Mouse (Mus musculus): ENCODE measurements around the gene Tmed9. TPM values are rescaled to one million over a fixed set of nuclear protein-coding genes. Genes with fewer than 3 reads are reported as not detected.
"Not testable (repeated sequence)": the region's sequence is repeated elsewhere in the genome, so short reads cannot be mapped to it uniquely, and the experiment has no call there.

Gene Tmed9
- polyA plus RNA-seq, 1 experiment from 2014 or later, result 50.0 TPM

GRCm38 (mm10) chr13:55571977-55572376, 1.6 kb upstream of the Tmed9 start:
- H3K9ac ChIP-seq (ENCODE audit: low read length), result no peak overlapping the region
- H3K27me3 ChIP-seq (ENCODE audit: control insufficient read depth, insufficient read depth, low read length), result no peaks in the 10 kb centered on the region
- no peak overlapping the region; the same call in 1 of the 2 replicates for H3K4me2 ChIP-seq
- peak; percentile 70 for DNase-seq (ENCODE audit: low spot score, missing footprints)
- no peaks in the 10 kb centered on the region for H3K9me3 ChIP-seq (ENCODE audit: control insufficient read depth, low read length)
- 88% methylated on average over 2 of the region's 2 CpGs for WGBS
- no peak overlapping the region for H3K27ac ChIP-seq (ENCODE audit: low read depth, low read length)
- H3K4me1 ChIP-seq (ENCODE audit: control insufficient read depth, insufficient read depth, low read length), result peaks cover 11% of the 10 kb centered on the region
- no peaks in the 10 kb centered on the region for H3K36me3 ChIP-seq (ENCODE audit: control insufficient read depth, insufficient read depth, low read length)
- no peak overlapping the region for H3K4me3 ChIP-seq (ENCODE audit: low read depth, low read length)
- ATAC-seq (ENCODE audit: low FRiP score), result no peak

GRCm38 (mm10) chr13:55574321-55574720, 789 bp downstream of the Tmed9 start:
- peak; percentile 73 for DNase-seq (ENCODE audit: low spot score, missing footprints)
- Histone ChIP-seq H3K9me3 (ENCODE audit: control insufficient read depth, low read length) (no peaks in the 10 kb centered on the region), H3K4me2 (no peak overlapping the region), H3K36me3 (ENCODE audit: control insufficient read depth, insufficient read depth, low read length) (no peaks in the 10 kb centered on the region), H3K4me1 (ENCODE audit: control insufficient read depth, insufficient read depth, low read length) (peaks cover 6% of the 10 kb centered on the region), H3K27ac (ENCODE audit: low read depth, low read length) (no peak overlapping the region), H3K4me3 (ENCODE audit: low read depth, low read length) (no peak overlapping the region), H3K9ac (ENCODE audit: low read length) (no peak overlapping the region), H3K27me3 (ENCODE audit: control insufficient read depth, insufficient read depth, low read length) (no peaks in the 10 kb centered on the region)
- ATAC-seq (ENCODE audit: low FRiP score), result no peak
- 78% methylated on average over 5 of the region's 5 CpGs for WGBS

GRCm38 (mm10) chr13:55575932-55576331, 2.4 kb downstream of the Tmed9 start:
- DNase-seq (ENCODE audit: low spot score, missing footprints), result peak; percentile 37

GRCm38 (mm10) chr13:55576872-55577271, 3.3 kb downstream of the Tmed9 start:
- ATAC-seq (ENCODE audit: low FRiP score), result not testable (repeated sequence)

More at GRCm38 (mm10) chr13:55575932-55576331, 2.4 kb downstream of the Tmed9 start:
- no peak overlapping the region for H3K27ac ChIP-seq (ENCODE audit: low read depth, low read length)
- H3K4me1 ChIP-seq (ENCODE audit: control insufficient read depth, insufficient read depth, low read length), result 0 out of 2 replicates have a peak, but pooled peaks cover 2% of the 10 kb centered on the region
- no peaks in the 10 kb centered on the region for H3K36me3 ChIP-seq (ENCODE audit: control insufficient read depth, insufficient read depth, low read length)
- 64% methylated on average over 5 of the region's 5 CpGs for WGBS
- ATAC-seq (ENCODE audit: low FRiP score), result no peak
- H3K4me2 ChIP-seq, result no peak overlapping the region
- no peaks in the 10 kb centered on the region for H3K9me3 ChIP-seq (ENCODE audit: control insufficient read depth, low read length)
- H3K9ac ChIP-seq (ENCODE audit: low read length), result no peak overlapping the region
- no peak overlapping the region for H3K4me3 ChIP-seq (ENCODE audit: low read depth, low read length)
- no peaks in the 10 kb centered on the region for H3K27me3 ChIP-seq (ENCODE audit: control insufficient read depth, insufficient read depth, low read length)

GRCm38 (mm10) chr13:55578086-55578485, 4.6 kb downstream of the Tmed9 start:
- Histone ChIP-seq H3K4me2 (no peak overlapping the region), H3K27me3 (ENCODE audit: control insufficient read depth, insufficient read depth, low read length) (no peaks in the 10 kb centered on the region), H3K27ac (ENCODE audit: low read depth, low read length) (no peak overlapping the region), H3K36me3 (ENCODE audit: control insufficient read depth, insufficient read depth, low read length) (no peaks in the 10 kb centered on the region), H3K9me3 (ENCODE audit: control insufficient read depth, low read length) (no peaks in the 10 kb centered on the region), H3K4me3 (ENCODE audit: low read depth, low read length) (no peak overlapping the region), H3K9ac (ENCODE audit: low read length) (no peak overlapping the region), H3K4me1 (ENCODE audit: control insufficient read depth, insufficient read depth, low read length) (no peaks in the 10 kb centered on the region)
- 82% methylated on average over 4 of the region's 4 CpGs for WGBS
- ATAC-seq (ENCODE audit: low FRiP score) (no peak), DNase-seq (ENCODE audit: low spot score, missing footprints) (peak; percentile 73)

More at GRCm38 (mm10) chr13:55576872-55577271, 3.3 kb downstream of the Tmed9 start:
- H3K36me3 ChIP-seq (ENCODE audit: control insufficient read depth, insufficient read depth, low read length); H3K9ac ChIP-seq (ENCODE audit: low read length); H3K4me2 ChIP-seq; H3K4me3 ChIP-seq (ENCODE audit: low read depth, low read length); H3K9me3 ChIP-seq (ENCODE audit: control insufficient read depth, low read length); H3K4me1 ChIP-seq (ENCODE audit: control insufficient read depth, insufficient read depth, low read length); H3K27me3 ChIP-seq (ENCODE audit: control insufficient read depth, insufficient read depth, low read length); H3K27ac ChIP-seq (ENCODE audit: low read depth, low read length): not testable (repeated sequence)
- peak; percentile 21 for DNase-seq (ENCODE audit: low spot score, missing footprints)
- 88% methylated on average over 7 of the region's 7 CpGs for WGBS

GRCm38 (mm10) chr13:55591961-55592490, 18.5 kb downstream of the Tmed9 start:
- DNase-seq (ENCODE audit: low spot score, missing footprints) (no peak), ATAC-seq (ENCODE audit: low FRiP score) (0 out of 2 replicates have a peak, but pooled peaks have one; percentile 17)
- peaks cover 10% of the 10 kb centered on the region for H3K4me1 ChIP-seq (ENCODE audit: control insufficient read depth, insufficient read depth, low read length)
- H3K36me3 ChIP-seq (ENCODE audit: control insufficient read depth, insufficient read depth, low read length), result peaks cover 13% of the 10 kb centered on the region
- H3K4me3 ChIP-seq (ENCODE audit: low read depth, low read length), result no peak overlapping the region
- no peak overlapping the region; the same call in 1 of the 2 replicates for H3K4me2 ChIP-seq
- no peaks in the 10 kb centered on the region for H3K27me3 ChIP-seq (ENCODE audit: control insufficient read depth, insufficient read depth, low read length)
- no peaks in the 10 kb centered on the region for H3K9me3 ChIP-seq (ENCODE audit: control insufficient read depth, low read length)
- no peak overlapping the region for H3K9ac ChIP-seq (ENCODE audit: low read length)
- no peak overlapping the region for H3K27ac ChIP-seq (ENCODE audit: low read depth, low read length)
- 75% methylated on average over 4 of the region's 4 CpGs for WGBS

- ATAC-seq (ENCODE audit: low FRiP score), result peak; percentile 98
- H3K27me3 ChIP-seq (ENCODE audit: control insufficient read depth, insufficient read depth, low read length), result no peaks in the 10 kb centered on the region
- peak; percentile 99 for DNase-seq (ENCODE audit: low spot score, missing footprints)
- peak overlapping the region; percentile 85 for H3K9ac ChIP-seq (ENCODE audit: low read length)
- H3K36me3 ChIP-seq (ENCODE audit: control insufficient read depth, insufficient read depth, low read length), result peaks cover 17% of the 10 kb centered on the region
- peak overlapping the region; percentile 78 for H3K4me2 ChIP-seq
- H3K4me3 ChIP-seq (ENCODE audit: low read depth, low read length), result peak overlapping the region; percentile 88
- H3K27ac ChIP-seq (ENCODE audit: low read depth, low read length), result peak overlapping the region; percentile 27; the same call in 1 of the 2 replicates
- WGBS, result 5% methylated on average over 29 of the region's 29 CpGs
- peaks cover 10% of the 10 kb centered on the region for H3K4me1 ChIP-seq (ENCODE audit: control insufficient read depth, insufficient read depth, low read length)
- no peaks in the 10 kb centered on the region for H3K9me3 ChIP-seq (ENCODE audit: control insufficient read depth, low read length)
These were observed 19.2 kb downstream of the Tmed9 start for GRCm38 (mm10) chr13:55592512-55593253.

GRCm38 (mm10) chr13:55593254-55593747, 19.8 kb downstream of the Tmed9 start:
- H3K4me2 ChIP-seq, result peak overlapping the region; percentile 78
- DNase-seq (ENCODE audit: low spot score, missing footprints), result no peak
- H3K27ac ChIP-seq (ENCODE audit: low read depth, low read length), result peak overlapping the region; percentile 27; the same call in 1 of the 2 replicates
- H3K9me3 ChIP-seq (ENCODE audit: control insufficient read depth, low read length), result no peaks in the 10 kb centered on the region
- H3K4me1 ChIP-seq (ENCODE audit: control insufficient read depth, insufficient read depth, low read length), result peaks cover 10% of the 10 kb centered on the region
- H3K9ac ChIP-seq (ENCODE audit: low read length), result peak overlapping the region; percentile 85
- peak overlapping the region; percentile 88 for H3K4me3 ChIP-seq (ENCODE audit: low read depth, low read length)
- H3K27me3 ChIP-seq (ENCODE audit: control insufficient read depth, insufficient read depth, low read length), result no peaks in the 10 kb centered on the region
- peaks cover 17% of the 10 kb centered on the region for H3K36me3 ChIP-seq (ENCODE audit: control insufficient read depth, insufficient read depth, low read length)
- ATAC-seq (ENCODE audit: low FRiP score), result peak; percentile 70
- under 1% methylated on average over 31 of the region's 31 CpGs for WGBS

- H3K27ac ChIP-seq (ENCODE audit: low read depth, low read length), result no peak overlapping the region
- WGBS, result 93% methylated on average over 12 of the region's 12 CpGs
- H3K4me2 ChIP-seq, result no peak overlapping the region
- ATAC-seq (ENCODE audit: low FRiP score) (no peak), DNase-seq (ENCODE audit: low spot score, missing footprints) (no peak)
- no peaks in the 10 kb centered on the region for H3K9me3 ChIP-seq (ENCODE audit: control insufficient read depth, low read length)
- H3K36me3 ChIP-seq (ENCODE audit: control insufficient read depth, insufficient read depth, low read length), result peaks cover 17% of the 10 kb centered on the region
- peaks cover 14% of the 10 kb centered on the region for H3K4me1 ChIP-seq (ENCODE audit: control insufficient read depth, insufficient read depth, low read length)
- H3K27me3 ChIP-seq (ENCODE audit: control insufficient read depth, insufficient read depth, low read length), result no peaks in the 10 kb centered on the region
- H3K9ac ChIP-seq (ENCODE audit: low read length), result no peak overlapping the region
- no peak overlapping the region for H3K4me3 ChIP-seq (ENCODE audit: low read depth, low read length)
These were observed 21.8 kb downstream of the Tmed9 start for GRCm38 (mm10) chr13:55595375-55595774.

Measured in midbrain, embryonic 11.5 days (tissue).